Mouse (Mus musculus) megakaryocyte progenitor cell, adult 5-6 weeks (primary cell): ENCODE data around the gene Zfr. TPM values are rescaled to one million over a fixed set of nuclear protein-coding genes. Genes with fewer than 3 reads are reported as not detected.
"Not testable (repeated sequence)": the region's sequence is repeated elsewhere in the genome, so short reads cannot be mapped to it uniquely, and the experiment has no call there.

Experiments used
- ATAC-seq: replicated peaks from 2 replicates; pipeline ENCODE4 v1.8.0; 2016; ENCODE audit warnings: mild to moderate bottlenecking, moderate TSS enrichment, inconsistent platforms; ENCODE audit not compliant: poor library complexity
- total RNA-seq, 2 experiments: library from RNA; stranded (forward) in 1 of 2; stranded (reverse) in 1 of 2; fragments of 157-497, 149-512 nt in 1 of 2; fragments of 200-1000 nt in 1 of 2; gene quantifications; 2 replicates each; pipeline versions ENCODE4 v1.2.3 to v1.2.4; 2015 to 2017

Gene Zfr
- total RNA-seq, 2 experiments from 2014 or later = 49.0 to 147 TPM

DNA sequence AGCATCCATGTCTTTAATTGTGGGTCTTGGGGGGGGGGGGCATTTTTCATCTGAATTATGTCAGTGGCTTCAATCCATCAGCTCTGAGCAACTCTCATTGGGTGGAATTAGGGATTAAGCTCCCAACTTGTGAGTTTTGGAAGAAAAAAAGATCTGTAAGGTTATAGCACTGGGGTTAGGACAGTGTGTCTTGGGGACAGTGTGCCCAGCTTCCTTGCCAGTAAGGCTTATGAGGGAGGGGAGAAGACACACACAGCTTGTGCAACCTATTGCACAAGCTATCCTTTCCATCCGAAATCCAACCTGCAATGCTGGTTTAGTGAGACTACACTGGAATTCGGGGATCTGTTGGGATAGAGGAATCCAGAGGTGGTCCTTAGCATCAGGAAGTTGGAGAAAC, 12.8 kb upstream of the Zfr start:
- ATAC-seq = no peak

DNA sequence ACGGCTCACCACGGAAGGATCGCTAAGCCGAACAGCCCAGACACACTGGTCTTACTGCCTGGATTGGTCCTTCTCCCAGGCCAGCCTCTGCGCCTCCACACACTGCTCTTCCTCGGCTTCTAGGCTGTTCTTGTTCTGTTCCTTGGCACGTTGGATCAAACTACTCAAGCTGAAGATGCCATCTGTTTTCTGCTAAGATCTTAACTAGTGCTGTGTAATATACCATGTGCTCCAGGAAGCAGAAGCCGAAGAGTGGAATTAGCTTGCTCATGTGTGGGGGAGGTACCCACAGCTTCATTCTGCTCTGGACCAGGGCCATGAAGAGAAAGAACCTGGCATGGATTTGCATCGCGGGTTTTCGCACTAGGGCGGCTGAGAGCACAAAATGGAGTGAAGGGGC, 11.2 kb upstream of the Zfr start:
- ATAC-seq = no peak

- ATAC-seq = peak; percentile 96
These were observed 9.4 kb upstream of the Zfr start for GRCm38 (mm10) chr15:12108200-12108599.

DNA sequence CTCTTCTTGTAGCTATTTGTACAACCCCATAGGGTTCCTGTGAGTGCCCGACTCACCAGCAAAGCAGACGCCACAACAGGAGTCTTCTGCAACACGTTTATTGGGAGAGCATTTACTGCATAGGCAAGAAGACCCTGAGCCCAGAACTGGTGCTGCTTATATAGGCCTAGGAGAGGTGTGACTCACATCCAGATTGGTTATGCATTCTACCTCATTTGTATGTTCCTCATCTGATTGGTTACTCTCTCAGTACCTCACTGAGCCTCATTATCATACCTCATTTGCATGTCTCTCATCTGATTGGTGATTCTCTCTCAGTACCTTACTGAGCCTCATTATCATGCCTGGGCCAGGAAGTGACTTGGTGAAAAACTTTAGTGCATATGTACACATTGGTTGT, 8.7 kb upstream of the Zfr start:
- ATAC-seq = not testable (repeated sequence)

DNA sequence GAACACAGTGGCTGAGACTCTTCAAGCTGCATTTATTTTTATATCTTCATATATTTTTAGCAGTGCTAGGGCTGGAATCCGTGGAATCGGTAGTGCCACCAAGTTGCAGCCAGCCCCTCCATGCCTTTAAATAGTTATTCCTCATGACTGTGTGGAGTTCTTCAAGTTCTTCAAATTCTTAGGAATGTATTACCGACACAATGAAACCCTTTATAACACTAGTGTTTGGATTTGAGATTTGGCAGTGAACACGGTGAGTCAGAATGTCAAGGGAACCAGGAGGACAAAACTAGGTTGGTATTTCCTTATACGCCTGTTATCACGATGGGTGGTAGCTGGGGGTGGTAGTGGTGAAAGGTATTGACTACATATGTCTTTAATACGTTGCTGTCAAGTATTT, 6.4 kb upstream of the Zfr start:
- no peak for ATAC-seq

- peak; percentile 42 for ATAC-seq
These were observed 4.2 kb upstream of the Zfr start for GRCm38 (mm10) chr15:12113411-12113810.

DNA sequence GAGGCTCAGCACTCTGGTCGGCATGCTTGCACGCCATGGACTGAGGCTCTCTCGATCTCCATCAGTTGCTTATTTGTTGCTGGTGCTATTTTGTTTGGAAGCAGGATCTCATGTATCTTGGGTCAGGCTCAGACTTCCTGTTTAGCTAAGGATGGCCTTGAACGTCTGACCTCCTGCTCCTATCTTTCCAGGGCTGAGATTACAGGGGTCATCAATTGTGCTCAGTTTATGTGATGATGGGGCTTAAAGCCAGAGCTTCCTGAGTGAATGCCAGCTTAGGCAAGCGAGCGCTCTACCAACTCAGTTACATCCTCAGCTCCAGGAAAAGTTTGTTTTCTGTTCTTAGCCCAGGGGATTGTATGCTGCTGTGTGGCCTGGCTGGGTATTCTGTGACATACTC, 3.1 kb upstream of the Zfr start:
- no peak for ATAC-seq

DNA sequence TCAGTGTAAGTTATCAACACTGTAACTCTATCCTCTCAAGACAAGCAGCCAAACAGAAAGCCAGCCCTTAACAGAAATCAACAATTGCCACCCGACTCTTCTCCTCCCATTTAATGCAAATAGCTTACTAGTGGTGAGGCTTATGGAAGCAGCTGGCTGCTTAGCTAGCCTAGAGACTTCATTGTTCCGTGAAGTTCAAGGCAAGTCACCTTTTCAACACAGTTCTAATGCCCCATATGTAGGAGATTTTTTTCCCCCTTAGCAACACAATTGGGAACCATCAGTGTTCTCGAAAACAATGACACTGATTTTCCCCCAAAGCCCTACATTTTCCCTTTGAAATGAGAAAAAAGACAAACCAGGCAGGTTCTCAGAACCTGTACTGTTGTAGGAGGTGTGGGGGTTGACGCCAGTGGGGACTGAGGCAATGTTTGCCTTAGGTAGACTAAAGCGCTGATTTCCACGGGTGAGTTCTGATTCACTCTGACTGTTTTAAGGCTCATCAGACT, 1.9 kb upstream of the Zfr start:
- ATAC-seq = no peak

- no peak for ATAC-seq
These were observed 431 bp downstream of the Zfr start for GRCm38 (mm10) chr15:12118093-12118431.

- ATAC-seq = peak; percentile 51
These were observed 949 bp downstream of the Zfr start for GRCm38 (mm10) chr15:12118432-12119128.

DNA sequence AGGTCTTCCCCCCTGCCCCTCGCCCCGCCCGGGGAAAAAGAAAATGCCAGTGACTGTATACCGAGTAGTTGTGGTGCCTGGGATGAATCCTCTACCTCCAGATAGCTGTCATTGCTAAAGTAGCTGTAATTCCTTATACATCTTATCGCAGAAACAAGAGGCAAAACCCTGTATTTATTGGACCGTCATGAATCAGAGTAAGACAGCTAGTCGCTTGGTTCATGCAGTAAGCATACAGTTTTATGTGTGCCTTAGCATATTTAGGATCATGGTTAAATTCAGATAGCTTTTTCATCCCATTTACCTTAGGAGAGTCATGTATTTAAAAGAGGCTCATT, 1.5 kb downstream of the Zfr start:
- no peak for ATAC-seq

- ATAC-seq = no peak
These were observed 7.3 kb downstream of the Zfr start for GRCm38 (mm10) chr15:12124913-12125312.

DNA sequence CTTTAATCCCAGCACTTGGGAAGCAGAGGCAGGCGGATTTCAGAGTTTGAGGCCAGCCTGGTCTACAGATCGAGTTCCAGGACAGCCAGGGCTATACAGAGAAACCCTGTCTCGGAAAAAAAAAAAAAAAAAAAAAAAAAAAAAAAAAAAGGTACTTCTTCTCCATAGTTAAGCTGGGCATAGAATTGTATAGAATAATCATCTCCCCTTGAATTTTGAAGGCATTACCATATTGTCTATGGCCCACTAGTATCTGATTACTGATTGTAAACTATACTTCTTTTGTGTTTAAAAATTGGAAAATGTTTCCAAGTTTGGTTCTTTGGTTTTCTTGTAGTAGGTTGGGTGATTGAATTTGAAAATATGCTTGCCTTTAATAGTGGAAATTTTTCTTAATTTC, 13.2 kb downstream of the Zfr start:
- ATAC-seq = not testable (repeated sequence)

GRCm38 (mm10) chr15:12134546-12134945, 16.9 kb downstream of the Zfr start:
- ATAC-seq = no peak

GRCm38 (mm10) chr15:12135368-12135767, 17.7 kb downstream of the Zfr start:
- no peak for ATAC-seq

DNA sequence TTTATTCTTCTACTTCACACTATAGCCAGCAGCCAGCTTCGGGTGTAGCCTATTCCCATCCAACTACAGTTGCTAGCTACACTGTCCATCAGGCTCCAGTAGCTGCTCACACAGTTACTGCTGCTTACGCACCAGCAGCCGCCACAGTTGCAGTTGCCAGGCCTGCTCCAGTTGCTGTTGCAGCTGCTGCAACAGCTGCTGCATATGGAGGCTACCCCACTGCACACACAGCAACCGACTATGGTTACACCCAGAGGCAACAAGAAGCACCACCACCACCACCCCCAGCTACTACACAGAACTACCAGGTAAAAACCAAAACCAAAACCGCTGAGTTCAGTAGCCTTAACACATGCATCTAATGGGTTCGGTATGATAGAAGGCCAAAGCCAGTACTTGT, 18.7 kb downstream of the Zfr start:
- no peak for ATAC-seq

DNA sequence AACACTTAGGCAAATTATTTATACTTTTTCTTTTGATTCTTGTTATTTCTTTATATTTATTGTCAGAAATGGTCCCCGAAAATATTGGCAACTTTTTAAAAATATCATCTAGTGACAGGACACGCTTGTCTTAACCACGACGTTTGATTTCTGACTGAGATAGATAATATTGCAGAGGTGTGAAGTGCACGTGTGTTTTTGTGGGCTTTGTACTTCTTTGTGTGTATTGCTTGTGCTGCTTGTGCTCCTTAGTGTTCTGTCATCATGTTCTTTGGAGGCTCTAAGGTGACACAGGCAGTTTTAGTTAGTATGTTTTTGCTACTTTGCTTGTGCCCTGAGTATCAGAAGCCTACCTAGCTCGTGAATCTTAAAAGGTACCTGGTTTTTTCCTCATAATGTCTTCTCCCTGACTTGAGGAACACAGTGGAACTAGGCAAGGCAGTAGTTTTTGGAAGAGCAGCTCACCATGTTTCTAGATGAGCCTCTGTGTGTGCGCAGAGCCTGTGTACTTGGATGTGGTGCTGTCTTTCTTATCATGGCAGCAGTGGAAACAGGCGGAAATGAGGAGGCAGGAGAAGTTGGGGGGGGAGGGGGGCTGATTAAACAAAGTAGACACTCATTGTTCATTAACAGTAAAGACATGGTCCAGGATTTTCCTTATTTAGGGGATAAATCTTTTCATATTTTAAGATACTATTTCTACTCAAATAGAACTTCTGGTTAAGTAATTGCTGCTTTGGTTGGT, 23.5 kb downstream of the Zfr start:
- ATAC-seq = peak; percentile 60; the same call in 1 of the 2 replicates

- no peak for ATAC-seq
These were observed 29.8 kb downstream of the Zfr start for GRCm38 (mm10) chr15:12147423-12147822.

GRCm38 (mm10) chr15:12149501-12149900, 31.9 kb downstream of the Zfr start:
- ATAC-seq = no peak

DNA sequence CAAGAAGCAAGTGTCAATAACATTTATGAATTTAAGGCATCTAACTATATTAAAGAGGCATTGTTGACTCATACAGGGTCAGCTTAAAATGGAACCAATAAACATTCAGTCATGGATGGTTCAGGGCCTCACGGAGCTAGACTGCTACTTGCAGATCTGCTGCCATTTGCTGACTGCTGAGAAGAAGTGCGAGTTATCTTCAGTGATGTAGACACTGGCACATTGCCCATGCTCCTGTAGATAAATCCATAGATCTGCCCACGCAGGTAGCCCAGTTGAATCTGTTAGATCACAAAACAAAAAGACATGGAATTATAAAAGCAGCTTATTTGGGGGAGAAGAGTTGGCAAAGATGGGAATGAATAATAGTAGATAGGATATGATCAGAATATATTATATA, 36.1 kb downstream of the Zfr start:
- no peak for ATAC-seq

DNA sequence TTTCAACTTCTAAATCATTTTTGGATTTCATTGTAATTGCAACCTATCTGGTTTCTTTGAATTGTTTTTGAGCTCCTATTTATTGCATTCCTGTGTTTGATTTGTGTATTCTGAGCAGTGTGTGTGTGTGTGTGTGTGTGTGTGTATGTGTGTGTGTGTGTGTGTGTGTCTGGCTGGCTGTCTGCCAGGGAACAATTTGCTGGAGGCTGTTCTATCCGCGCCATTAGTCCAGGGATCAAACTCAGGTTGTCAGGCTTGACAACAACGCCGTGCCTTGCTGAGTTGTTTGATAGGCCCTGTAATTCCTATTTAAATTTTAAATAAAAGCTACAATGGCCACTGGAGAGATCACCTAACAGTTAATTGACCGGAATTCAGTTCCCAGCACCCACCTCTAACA, 60.5 kb downstream of the Zfr start:
- ATAC-seq = no peak

DNA sequence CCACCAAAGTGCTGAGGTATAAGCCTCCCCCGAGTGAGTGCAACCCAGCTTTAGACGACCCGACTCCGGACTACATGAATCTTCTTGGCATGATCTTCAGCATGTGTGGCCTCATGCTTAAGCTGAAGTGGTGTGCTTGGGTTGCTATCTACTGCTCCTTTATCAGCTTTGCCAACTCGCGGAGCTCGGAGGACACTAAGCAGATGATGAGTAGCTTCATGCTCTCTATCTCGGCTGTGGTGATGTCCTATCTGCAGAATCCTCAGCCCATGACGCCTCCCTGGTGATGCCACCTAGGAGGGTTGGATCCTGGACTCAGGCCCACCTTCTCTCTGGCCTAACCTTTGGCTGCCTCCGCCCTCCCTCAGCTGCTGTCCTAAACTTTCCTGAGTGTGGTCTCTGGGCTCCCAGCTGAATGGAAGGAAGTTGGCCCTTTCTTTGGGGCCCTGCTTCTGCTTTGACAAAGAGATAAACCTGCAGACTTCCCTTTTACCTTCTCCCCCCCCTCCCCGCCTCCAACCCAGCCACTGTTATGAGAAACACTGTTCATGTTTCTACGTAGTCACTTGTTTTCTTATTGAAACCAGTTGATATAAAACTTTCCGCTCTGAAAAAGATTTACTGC, 63.7 kb downstream of the Zfr start:
- peak; percentile 81 for ATAC-seq
